Mouse (Mus musculus) liver, adult 2 months (tissue): ENCODE results near the gene Ndufs1. TPM values are rescaled to one million over a fixed set of nuclear protein-coding genes. Genes with fewer than 3 reads are reported as not detected.
A peak's percentile ranks its signal among the peaks of the same experiment; 100 is the strongest.

Experiments
- DNase-seq: peaks from one replicate; pipeline ENCODE4 v3.0.0-alpha.2; 2011; ENCODE audit warnings: low read depth, low spot score; ENCODE audit errors: extremely low read depth
- H3K27ac ChIP-seq: fragments of 200-500 bp; replicated peaks from 2 replicates; pipeline ENCODE4 v1.5.1; 2012; ENCODE audit warnings: low read depth, mild to moderate bottlenecking, control low read depth, inconsistent platforms, low read length; ENCODE audit not compliant: insufficient read depth
- H3K27me3 ChIP-seq: fragments of 200-500 bp; 2 replicates; pipeline ENCODE4 v1.6.1; 2012; ENCODE audit warnings: mild to moderate bottlenecking, moderate library complexity, low read length, inconsistent platforms; ENCODE audit not compliant: control insufficient read depth, insufficient read depth
- H3K36me3 ChIP-seq: fragments of 200-500 bp; 2 replicates; pipeline ENCODE4 v1.6.1; 2012; ENCODE audit warnings: low read length, inconsistent platforms; ENCODE audit not compliant: control insufficient read depth, insufficient read depth
- H3K4me1 ChIP-seq: fragments of 200-500 bp; 2 replicates; pipeline ENCODE4 v1.6.1; 2011; ENCODE audit warnings: low read length; ENCODE audit not compliant: control insufficient read depth, insufficient read depth
- H3K4me3 ChIP-seq: fragments of 200-500 bp; 2 replicates; pipeline ENCODE4 v1.5.1; 2011; ENCODE audit warnings: low read depth, mild to moderate bottlenecking, control low read depth, low read length, moderate library complexity; ENCODE audit not compliant: insufficient read depth
- H3K79me2 ChIP-seq: fragments of 200-500 bp; 2 replicates; pipeline ENCODE4 v1.6.1; 2012; ENCODE audit warnings: inconsistent platforms, mild to moderate bottlenecking, low read length, moderate library complexity; ENCODE audit not compliant: control insufficient read depth, insufficient read depth
- H3K9ac ChIP-seq: fragments of 200-500 bp; 2 replicates; pipeline ENCODE4 v1.6.1; 2012; ENCODE audit warnings: low read depth, mild to moderate bottlenecking, control low read depth, inconsistent platforms, low read length
- CTCF ChIP-seq: fragments of 200-500 bp; IDR thresholded peaks from 2 replicates; pipeline ENCODE4 v1.5.1; 2011; ENCODE audit warnings: low read depth, low read length, control low read depth
- POLR2A ChIP-seq: fragments of 200-500 bp; IDR thresholded peaks from 2 replicates; pipeline ENCODE4 v1.6.1; 2011; ENCODE audit warnings: low read length, control low read depth; ENCODE audit not compliant: insufficient read depth; ENCODE audit errors: extremely low read depth
- WGBS: fragments of 180-500 bp; shearing (Covaris S2); methylation state at CpG from one replicate; pipeline ENCODE4 v1.1.7; 2018; 5-methylcytosine and 5-hydroxymethylcytosine counted together
- polyA plus RNA-seq: library from polyadenylated mRNA; depleted of rRNA; stranded (reverse); fragments of >200 nt; gene quantifications from 2 replicates; pipeline ENCODE4 v1.2.3, GENCODE M21; 2012; rRNA removed
- total RNA-seq: library from RNA; depleted of rRNA; stranded (reverse); fragments of >200 nt; gene quantifications from 2 replicates; pipeline ENCODE4 v1.2.3, GENCODE M21; 2014; rRNA removed

Gene Ndufs1
- 141 and 182 TPM in 2 replicates for total RNA-seq
- 47.5 and 51.6 TPM in 2 replicates for polyA plus RNA-seq

DNA sequence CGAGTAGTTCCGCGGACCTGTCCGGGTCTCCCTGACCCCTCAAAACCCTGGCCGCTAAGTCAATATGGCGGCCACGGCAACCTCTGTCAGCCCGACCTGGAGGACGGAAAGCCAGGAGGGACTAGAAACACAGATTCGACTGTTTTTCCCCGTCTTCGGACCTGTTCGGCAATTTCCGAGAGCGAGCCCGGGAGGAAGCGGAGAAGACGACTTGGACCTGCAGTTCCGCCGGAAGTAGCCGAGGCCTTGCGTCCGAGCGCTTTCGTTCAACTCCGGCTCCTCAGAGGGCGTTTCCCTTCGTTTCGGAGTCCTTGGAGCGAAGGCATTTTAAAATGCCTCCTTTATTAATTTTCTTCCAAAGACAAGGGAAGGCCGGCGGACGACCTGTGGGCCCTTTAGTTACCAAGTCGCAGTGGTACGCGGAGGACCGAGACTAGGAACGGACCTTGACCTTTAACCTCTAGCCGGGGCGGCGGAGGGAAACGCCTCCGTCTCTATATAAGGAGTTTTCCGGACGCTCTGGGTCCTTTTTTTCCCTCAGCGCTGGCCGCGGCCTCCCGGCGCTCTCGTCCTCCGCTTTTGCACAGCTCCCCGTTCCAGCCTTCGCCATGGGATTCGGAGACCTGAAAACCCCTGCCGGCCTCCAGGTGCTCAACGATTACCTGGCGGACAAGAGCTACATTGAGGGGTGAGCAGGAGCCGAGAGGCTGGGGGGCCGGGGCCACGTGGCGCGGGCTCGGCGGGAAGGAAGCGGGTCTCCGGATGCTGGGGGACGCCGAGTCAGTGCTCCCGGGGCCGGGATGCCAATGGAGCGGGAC is at the start of gene Ndufs1, which contains the start of gene Eef1b2:
TSS of gene Ndufs1 (minus strand) at position 230 of the 818 bp plus-strand sequence.
TSS of gene Eef1b2 (plus strand) at position 222 of the 818 bp plus-strand sequence.
- Histone ChIP-seq H3K27me3 (no peaks in the 10 kb centered on the region), H3K4me1 (peaks cover 14% of the 10 kb centered on the region; the same call in 1 of the 2 replicates), H3K36me3 (peaks cover 19% of the 10 kb centered on the region), H3K27ac (peak within 1 kb of the TSS; percentile 86), H3K9ac (peak within 1 kb of the TSS; percentile 90), H3K79me2 (peaks cover 22% of the 10 kb centered on the region; the same call in 1 of the 2 replicates), H3K4me3 (peak within 1 kb of the TSS; percentile 88)
- under 1% methylated on average over 72 of the region's 72 CpGs for WGBS
- DNase-seq, result peak; percentile 96
- peak; percentile 91 for TF ChIP-seq POLR2A
- TF ChIP-seq CTCF, result no peak

DNA sequence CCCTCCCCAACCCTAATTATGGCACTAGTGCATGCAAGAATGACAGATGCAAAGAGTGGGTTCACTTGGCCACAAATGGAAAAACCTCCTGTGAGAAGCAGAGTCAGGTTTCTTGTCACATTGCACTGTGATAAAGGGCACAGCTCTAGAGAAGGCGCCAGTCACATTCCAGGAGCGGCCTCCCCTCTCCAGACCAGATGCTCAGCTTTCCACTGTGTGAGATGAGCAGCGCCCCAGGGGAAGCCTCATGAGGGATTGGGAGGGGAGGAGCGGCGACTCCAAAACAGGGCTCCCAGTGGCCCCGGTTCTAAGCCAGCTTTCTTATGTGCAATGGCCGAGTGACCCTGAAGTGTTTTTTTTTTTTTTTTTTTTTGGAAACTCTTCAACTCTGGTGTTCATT is 49.3 kb upstream of the Ndufs1 start:
- Histone ChIP-seq H3K79me2 (no peaks in the 10 kb centered on the region), H3K9ac (no peak overlapping the region), H3K27me3 (no peaks in the 10 kb centered on the region), H3K4me1 (no peaks in the 10 kb centered on the region), H3K27ac (no peak overlapping the region), H3K4me3 (no peak overlapping the region), H3K36me3 (no peaks in the 10 kb centered on the region)
- no peak for DNase-seq
- WGBS, result 25% methylated on average over 7 of the region's 7 CpGs
- TF ChIP-seq POLR2A (no peak), CTCF (no peak)

DNA sequence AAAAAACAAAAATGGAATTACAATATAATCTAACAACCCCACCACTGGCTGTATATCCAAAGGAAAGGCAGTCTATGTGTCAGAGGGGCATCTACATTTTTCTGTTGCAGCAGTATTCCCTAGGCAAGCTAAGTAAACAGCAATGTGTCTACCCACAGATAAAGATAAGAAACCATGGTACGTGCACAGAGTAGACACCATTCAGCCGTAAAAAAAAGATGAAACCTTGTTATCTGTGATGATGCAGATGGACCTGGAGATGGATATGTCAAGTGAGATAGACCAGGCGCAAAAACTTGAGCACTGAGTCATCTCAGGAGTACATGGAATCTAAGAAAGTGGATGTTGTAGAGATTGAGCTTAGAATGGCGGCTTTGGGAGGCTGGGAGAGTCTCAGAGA is 48.4 kb upstream of the Ndufs1 start:
- 59% methylated on average over 4 of the region's 4 CpGs for WGBS
- TF ChIP-seq POLR2A (no peak), CTCF (no peak)
- Histone ChIP-seq H3K79me2 (no peaks in the 10 kb centered on the region), H3K36me3 (no peaks in the 10 kb centered on the region), H3K27ac (no peak overlapping the region), H3K4me3 (no peak overlapping the region), H3K27me3 (no peaks in the 10 kb centered on the region), H3K4me1 (no peaks in the 10 kb centered on the region), H3K9ac (no peak overlapping the region)
- DNase-seq, result no peak

DNA sequence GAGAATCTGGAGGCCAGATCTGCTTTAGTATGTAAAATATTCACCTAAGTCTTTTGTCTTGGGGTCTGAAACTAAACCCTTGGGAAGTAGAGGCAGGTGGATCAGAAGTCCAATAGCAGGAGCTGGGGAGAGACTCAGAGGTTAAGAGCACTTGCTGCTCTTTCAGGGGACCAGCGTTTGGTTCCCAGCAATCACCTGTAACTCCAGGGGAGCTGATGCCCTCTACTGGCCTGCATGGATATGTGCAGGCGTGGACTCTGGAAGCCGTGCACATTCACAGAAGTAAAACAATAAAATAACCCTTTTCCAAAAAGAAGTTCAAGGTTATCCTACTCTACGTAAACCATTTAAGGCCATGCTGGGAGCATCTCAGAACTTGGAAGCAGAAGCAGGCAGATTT is 42.6 kb upstream of the Ndufs1 start:
- Histone ChIP-seq H3K4me1 (no peaks in the 10 kb centered on the region), H3K36me3 (no peaks in the 10 kb centered on the region), H3K4me3 (no peak overlapping the region), H3K27me3 (no peaks in the 10 kb centered on the region), H3K9ac (no peak overlapping the region), H3K79me2 (no peaks in the 10 kb centered on the region), H3K27ac (no peak overlapping the region)
- DNase-seq, result no peak
- no peak for TF ChIP-seq POLR2A
- TF ChIP-seq CTCF, result no peak
- WGBS, result 91% methylated on average over 4 of the region's 4 CpGs

DNA sequence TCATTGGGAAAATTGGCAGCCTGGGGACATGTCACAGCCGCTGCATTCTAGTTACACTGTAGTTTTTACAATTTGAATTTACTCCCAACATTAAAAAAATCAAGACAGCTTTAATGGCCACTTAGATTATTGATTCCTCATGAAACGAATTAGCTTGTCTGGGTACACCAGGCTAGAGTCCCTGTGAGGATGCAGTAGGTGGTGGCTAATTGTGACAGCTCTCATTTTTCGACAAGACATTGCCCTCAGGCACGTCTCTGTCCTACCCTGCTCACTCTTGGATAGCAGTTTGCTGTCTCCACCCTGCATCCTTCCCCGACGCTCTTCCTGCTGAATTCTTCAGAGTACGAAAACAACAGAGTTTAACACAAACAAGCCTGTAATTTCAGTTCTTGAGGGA is 38.0 kb upstream of the Ndufs1 start:
- Histone ChIP-seq H3K36me3 (no peaks in the 10 kb centered on the region), H3K27me3 (peaks cover 2% of the 10 kb centered on the region; the same call in 1 of the 2 replicates), H3K9ac (no peak overlapping the region), H3K27ac (no peak overlapping the region), H3K79me2 (no peaks in the 10 kb centered on the region), H3K4me1 (no peaks in the 10 kb centered on the region), H3K4me3 (no peak overlapping the region)
- no peak for TF ChIP-seq POLR2A
- no peak for TF ChIP-seq CTCF
- 52% methylated on average over 7 of the region's 7 CpGs for WGBS
- no peak for DNase-seq

DNA sequence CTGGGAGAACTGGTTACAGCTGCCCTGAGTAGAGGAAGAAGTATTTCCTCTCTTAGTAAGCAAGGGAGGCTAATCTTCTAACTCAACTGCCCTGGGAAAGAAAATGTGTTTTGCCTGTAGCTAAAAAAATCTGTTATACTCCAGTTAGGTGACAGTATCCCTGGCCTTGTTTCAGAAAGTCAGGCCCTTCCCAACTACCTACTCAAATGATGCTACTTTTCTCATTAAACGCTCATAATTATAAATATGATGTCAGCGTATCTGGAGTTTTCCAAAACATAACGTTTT is 37.6 kb upstream of the Ndufs1 start, which contains the start of gene Gpr1:
TSS of gene Gpr1 (minus strand) at position 273 of the 288 bp plus-strand sequence.
- no peak for TF ChIP-seq CTCF
- no peak for TF ChIP-seq POLR2A

More for the DNA sequence above, 37.6 kb upstream of the Ndufs1 start, which contains the start of gene Gpr1:
- Histone ChIP-seq H3K4me3 (no peak within 1 kb of the TSS), H3K9ac (no peak within 1 kb of the TSS), H3K4me1 (no peaks in the 10 kb centered on the region), H3K36me3 (no peaks in the 10 kb centered on the region), H3K27me3 (peaks cover 2% of the 10 kb centered on the region; the same call in 1 of the 2 replicates), H3K27ac (no peak within 1 kb of the TSS), H3K79me2 (no peaks in the 10 kb centered on the region)
- WGBS, result 43% methylated on average over 3 of the region's 3 CpGs
- no peak for DNase-seq
